Mouse (Mus musculus) brain, adult 2 months (tissue): ENCODE data around the gene Rpl21.
"Not testable (repeated sequence)": the region's sequence is repeated elsewhere in the genome, so short reads cannot be mapped to it uniquely, and the experiment has no call there.

Source experiments
- DNase-seq: peaks from one replicate; pipeline ENCODE4 v3.0.0; 2011; ENCODE audit warnings: low read depth, low spot score

Rpl21 gene

GRCm38 (mm10) chr5:146867246-146867945 is 34.7 kb downstream of the Rpl21 start:
- DNase-seq: peak; percentile 94

GRCm38 (mm10) chr5:146867946-146868314 is 35.2 kb downstream of the Rpl21 start:
- no peak for DNase-seq

DNA sequence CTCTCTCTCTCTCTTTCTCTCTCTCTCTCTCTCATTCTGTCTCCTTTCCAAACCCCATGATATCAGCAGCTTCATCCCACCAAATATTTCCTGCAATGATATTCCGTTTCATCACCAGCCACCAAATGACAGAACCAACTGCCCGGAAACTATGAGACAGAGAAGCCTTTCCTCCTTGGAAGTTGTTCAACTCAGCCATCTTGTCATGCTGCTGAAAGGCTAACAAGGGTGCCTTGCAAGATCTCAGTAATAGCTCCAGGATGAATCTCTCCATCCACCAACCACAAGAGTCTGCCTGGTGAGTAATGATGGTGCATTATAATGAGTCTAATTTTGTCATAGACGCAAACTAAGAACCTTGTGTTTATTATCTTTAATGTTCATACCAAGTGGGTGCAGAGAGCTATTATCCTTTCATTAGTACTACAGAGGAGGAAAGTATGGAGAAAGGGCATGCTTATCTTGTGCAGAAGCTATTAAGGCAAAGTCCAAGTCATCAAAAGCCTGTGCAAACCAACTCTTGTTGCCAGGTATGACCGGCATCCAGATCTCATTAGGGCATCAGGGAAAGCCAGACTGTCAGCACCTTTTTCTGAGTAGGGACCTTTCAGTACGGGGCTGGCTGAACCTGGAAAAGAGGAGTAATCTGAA is 40.4 kb downstream of the Rpl21 start:
- no peak for DNase-seq

DNA sequence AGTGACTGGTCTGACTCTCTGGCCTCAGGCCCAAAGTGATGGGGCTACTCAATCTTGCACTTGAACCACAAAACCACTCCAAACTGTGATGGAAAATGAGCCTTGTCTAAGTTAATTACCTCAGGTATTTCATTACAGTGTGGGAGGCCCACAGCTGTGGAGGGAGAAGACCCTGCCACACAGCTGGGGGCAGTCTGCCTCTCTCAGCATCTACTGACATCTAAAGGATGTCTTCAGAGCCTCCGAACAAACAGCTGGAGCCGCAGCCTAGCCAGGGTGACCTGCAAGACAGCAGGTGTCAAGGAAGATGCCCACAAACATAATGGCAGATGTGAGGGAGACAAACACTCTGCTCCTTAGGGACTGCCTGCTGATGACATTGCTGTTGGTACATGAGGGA is 43.3 kb downstream of the Rpl21 start:
- no peak for DNase-seq

DNA sequence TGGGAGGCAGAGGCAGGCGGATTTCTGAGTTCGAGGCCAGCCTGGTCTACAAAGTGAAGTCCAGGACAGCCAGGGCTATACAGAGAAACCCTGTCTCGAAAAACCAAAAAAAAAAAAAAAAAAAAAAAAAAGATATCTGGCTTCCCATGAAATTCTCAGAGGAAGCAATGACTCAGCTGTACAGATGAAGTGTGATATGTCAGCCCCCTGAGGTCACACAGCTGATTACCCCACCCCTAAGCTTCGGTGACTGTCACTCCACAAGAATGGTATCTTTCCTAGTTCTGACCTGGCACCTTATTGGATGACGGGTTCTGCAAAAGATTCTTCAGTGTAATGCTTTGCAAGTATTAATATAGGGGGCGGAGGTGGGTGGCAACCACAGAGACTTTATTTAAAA is 45.2 kb downstream of the Rpl21 start:
- not testable (repeated sequence) for DNase-seq

DNA sequence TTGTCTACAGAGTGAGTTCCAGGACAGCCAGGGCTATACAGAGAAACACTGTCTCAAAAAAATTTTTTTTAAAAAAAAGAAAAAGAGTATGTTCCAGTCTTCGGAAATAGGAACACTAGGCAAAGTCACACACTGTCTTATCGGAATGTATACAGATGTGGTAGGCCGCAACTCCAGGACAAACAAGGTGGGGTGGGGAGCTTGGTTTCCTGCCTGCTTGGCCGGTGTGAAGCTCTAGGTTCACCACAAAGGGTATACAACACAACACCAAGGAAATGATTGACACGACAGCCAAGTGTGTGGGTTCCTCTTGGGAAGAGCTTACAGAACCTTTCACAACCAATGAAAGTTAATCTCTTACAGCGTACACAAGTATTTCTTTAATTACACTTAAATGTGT is 49.6 kb downstream of the Rpl21 start:
- DNase-seq: no peak

DNA sequence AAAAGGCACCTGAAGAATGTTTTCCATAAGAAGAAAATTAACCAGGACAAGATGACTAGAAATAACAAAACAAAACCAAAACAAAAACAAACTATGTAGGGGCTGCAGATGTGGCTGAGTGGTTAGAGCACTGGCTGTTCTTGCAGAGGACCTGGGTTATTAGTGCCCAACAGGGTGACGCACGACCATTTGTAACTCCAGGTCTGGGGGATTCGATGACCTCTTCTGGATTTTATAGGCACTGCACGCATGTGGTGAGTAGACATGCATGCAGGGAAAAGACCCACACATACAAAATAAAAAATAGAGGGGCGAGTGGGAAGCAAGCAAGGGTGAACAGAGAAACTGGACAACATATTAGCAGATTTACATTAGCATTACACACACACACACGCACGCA is 50.4 kb downstream of the Rpl21 start:
- DNase-seq: no peak

DNA sequence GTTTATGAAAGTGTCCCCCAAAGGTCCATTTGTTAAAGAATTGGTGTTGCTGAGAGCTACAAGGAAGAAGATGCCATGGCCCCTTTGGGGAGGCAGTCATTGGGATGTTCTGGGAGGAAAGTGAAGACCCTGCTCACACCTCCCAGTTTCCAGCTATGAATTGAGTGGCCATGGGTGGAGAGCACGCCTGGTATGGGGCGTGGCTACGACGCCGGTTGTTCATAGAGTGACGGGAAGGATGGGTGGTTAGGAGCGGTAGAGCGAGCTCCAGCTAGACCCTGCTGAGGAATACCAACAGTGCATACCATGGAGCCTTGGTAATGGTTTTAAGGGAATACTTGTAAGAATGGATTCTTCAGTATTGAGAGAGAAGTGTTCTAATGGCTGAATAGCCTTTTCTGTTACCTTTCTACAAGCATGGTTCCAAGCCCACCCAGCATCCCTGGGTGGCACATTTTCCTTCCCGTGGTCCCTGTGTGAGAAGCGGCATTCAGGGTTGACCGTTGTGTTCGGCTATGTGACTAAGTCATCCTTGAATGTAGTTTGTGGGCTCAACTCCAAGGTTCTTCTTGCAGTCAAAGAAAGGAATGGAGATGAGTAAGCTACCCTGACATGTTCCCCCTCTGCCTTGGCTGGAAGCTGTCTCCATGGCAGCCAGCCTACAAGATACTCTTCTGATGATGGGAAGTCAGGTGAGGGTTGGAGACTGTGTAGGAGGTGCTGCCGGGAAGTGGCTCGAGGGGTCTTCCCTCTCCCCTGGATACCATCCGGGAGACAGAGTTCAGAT is 51.0 kb downstream of the Rpl21 start:
- DNase-seq: peak; percentile 76
